Mouse (Mus musculus): Measurements from ENCODE around the gene H2-DMb2. TPM values are rescaled to one million over a fixed set of nuclear protein-coding genes. Genes with fewer than 3 reads are reported as not detected.
"Not testable (repeated sequence)": the region's sequence is repeated elsewhere in the genome, so short reads cannot be mapped to it uniquely, and the experiment has no call there.

Gene H2-DMb2
- polyA plus RNA-seq, 1 experiment from 2014 or later, result 0.30 TPM

- ATAC-seq (ENCODE audit: insufficient number of reproducible peaks, insufficient read depth, low FRiP score, low TSS enrichment, low read depth), result no peak
- peaks cover 55% of the 10 kb centered on the region for H3K27me3 ChIP-seq
- H3K36me3 ChIP-seq, result no peaks in the 10 kb centered on the region
- WGBS, result 1% methylated on average over 16 of the region's 16 CpGs
- no peaks in the 10 kb centered on the region for H3K9me3 ChIP-seq
- peak overlapping the region; percentile 63 for H3K4me2 ChIP-seq
- no peak overlapping the region; the same call in 1 of the 2 replicates for H3K9ac ChIP-seq (replicated peaks)
- peaks cover 29% of the 10 kb centered on the region for H3K4me1 ChIP-seq (replicated peaks)
- no peak overlapping the region for H3K27ac ChIP-seq
- peak overlapping the region; percentile 34 for H3K4me3 ChIP-seq (replicated peaks)
Observed at GRCm38 (mm10) chr17:34139416-34139815, 3.7 kb upstream of the H2-DMb2 start.

DNA sequence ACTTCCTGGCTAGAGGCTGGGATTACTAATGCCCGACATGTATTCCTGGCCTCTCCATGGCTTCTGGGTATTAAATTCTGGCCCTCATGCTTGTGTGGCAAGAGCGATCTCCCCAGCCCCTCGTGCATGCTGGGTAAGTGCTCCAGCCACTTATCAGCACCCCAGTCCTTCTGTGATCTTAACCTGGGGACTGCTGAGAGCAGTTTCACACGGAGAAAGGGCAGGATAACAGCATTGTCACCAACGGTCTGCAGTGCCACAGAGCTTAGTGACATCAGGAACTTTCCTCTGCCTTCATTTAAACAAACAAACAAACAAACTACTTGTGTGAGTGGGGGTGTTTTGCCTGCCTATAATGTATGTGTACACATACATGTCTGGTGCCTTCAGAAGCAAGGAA, 2.9 kb upstream of the H2-DMb2 start:
- peaks cover 55% of the 10 kb centered on the region for H3K27me3 ChIP-seq
- no peak overlapping the region for H3K4me3 ChIP-seq (replicated peaks)
- H3K9ac ChIP-seq (replicated peaks), result no peak overlapping the region
- no peak overlapping the region for H3K27ac ChIP-seq
- H3K4me1 ChIP-seq (replicated peaks), result peaks cover 29% of the 10 kb centered on the region
- no peak for ATAC-seq (ENCODE audit: insufficient number of reproducible peaks, insufficient read depth, low FRiP score, low TSS enrichment, low read depth)
- H3K9me3 ChIP-seq, result no peaks in the 10 kb centered on the region
- WGBS, result 11% methylated on average over 5 of the region's 5 CpGs
- H3K36me3 ChIP-seq, result no peaks in the 10 kb centered on the region
- peak overlapping the region; percentile 63; the same call in 1 of the 2 replicates for H3K4me2 ChIP-seq

GRCm38 (mm10) chr17:34141448-34141847, 1.7 kb upstream of the H2-DMb2 start:
- Histone ChIP-seq H3K27ac (no peak overlapping the region), H3K9ac (replicated peaks) (no peak overlapping the region), H3K27me3 (peaks cover 51% of the 10 kb centered on the region), H3K4me1 (replicated peaks) (peaks cover 22% of the 10 kb centered on the region), H3K4me2 (no peak overlapping the region), H3K36me3 (no peaks in the 10 kb centered on the region), H3K4me3 (replicated peaks) (no peak overlapping the region), H3K9me3 (no peaks in the 10 kb centered on the region)
- WGBS, result 60% methylated on average over 4 of the region's 4 CpGs
- ATAC-seq (ENCODE audit: insufficient number of reproducible peaks, insufficient read depth, low FRiP score, low TSS enrichment, low read depth), result no peak

DNA sequence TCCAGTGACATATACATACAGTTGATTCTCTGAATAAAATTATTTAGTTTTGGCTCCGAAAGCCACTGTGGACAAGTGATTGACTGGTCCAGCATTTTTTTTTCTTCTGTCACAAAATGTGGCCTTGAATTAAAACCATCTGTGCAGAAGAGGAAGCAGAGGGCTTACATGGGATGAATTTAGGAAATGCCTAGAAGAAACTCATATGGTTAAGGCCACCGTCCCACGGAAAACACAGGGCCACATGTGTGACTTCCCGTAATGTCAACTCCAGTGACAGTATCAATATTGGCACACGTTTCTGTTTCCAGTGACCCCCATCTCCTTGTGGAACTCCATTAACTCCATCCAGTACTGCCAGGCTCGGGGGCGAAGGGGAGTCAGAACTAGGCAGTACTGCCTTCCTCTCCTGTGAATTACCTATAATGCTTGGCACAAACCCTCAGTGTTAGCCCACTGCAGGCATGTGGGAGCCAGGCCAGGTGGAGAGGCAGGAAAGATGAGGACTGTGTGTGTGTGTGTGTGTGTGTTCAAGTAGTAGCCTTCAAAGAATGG, 574 bp upstream of the H2-DMb2 start:
- no peak; the same call in 1 of the 2 replicates for ATAC-seq (ENCODE audit: insufficient number of reproducible peaks, insufficient read depth, low FRiP score, low TSS enrichment, low read depth)
- Histone ChIP-seq H3K9me3 (no peaks in the 10 kb centered on the region), H3K4me1 (replicated peaks) (peaks cover 22% of the 10 kb centered on the region), H3K4me3 (replicated peaks) (no peak overlapping the region), H3K4me2 (no peak overlapping the region), H3K27me3 (peaks cover 41% of the 10 kb centered on the region), H3K9ac (replicated peaks) (no peak overlapping the region), H3K27ac (no peak overlapping the region), H3K36me3 (no peaks in the 10 kb centered on the region)
- 49% methylated on average over 7 of the region's 7 CpGs for WGBS

DNA sequence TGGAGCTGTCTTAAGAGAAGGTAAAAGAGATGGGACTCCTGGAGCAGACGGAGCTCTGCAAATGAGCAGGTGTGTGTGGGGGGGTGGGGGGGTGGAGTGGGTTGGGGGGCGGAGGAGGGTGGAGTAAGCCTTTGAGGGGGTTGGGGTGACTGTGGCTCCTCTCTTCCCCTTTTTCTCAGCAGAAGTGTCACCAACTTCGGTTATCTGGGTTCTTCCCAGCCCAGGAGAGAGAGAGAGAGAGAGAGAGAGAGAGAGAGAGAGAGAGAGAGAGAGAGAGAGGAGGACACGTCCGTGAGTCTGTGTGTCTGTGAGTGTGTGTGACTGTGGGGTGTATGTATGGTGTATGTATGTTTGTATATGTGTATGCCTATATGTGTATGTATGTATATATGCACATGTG, 354 bp downstream of the H2-DMb2 start:
- Histone ChIP-seq H3K4me1 (replicated peaks) (peaks cover 22% of the 10 kb centered on the region), H3K27ac (no peak overlapping the region), H3K4me3 (replicated peaks) (no peak overlapping the region), H3K27me3 (peaks cover 31% of the 10 kb centered on the region), H3K9me3 (no peaks in the 10 kb centered on the region), H3K9ac (replicated peaks) (no peak overlapping the region), H3K4me2 (no peak overlapping the region), H3K36me3 (no peaks in the 10 kb centered on the region)
- ATAC-seq (ENCODE audit: insufficient number of reproducible peaks, insufficient read depth, low FRiP score, low TSS enrichment, low read depth), result no peak
- 67% methylated on average over 4 of the region's 5 CpGs for WGBS

DNA sequence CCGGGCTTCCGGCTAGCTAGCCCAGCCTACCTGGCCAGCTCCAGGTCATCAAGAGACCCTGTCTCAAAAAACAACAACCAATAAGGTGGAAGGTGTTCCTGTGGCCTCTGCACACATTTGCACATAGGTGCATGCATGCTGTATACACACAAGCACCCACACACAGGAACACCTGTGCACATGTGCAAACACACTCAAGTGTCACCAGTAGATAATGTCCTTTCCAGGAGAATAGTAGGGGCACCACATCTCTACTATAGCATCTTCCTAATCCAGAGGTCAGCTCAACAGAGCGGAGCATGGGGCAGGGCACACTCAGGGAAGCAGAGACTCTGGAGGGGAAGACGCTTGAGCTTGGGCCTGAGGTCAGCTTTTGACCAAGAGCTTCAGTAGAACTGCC, 1.1 kb downstream of the H2-DMb2 start:
- not testable (repeated sequence) for H3K36me3 ChIP-seq; H3K4me2 ChIP-seq; H3K9ac ChIP-seq (replicated peaks); H3K4me3 ChIP-seq (replicated peaks); H3K9me3 ChIP-seq; ATAC-seq (ENCODE audit: insufficient number of reproducible peaks, insufficient read depth, low FRiP score, low TSS enrichment, low read depth); H3K27ac ChIP-seq
- peaks cover 17% of the 10 kb centered on the region for H3K4me1 ChIP-seq (replicated peaks)
- 85% methylated on average over 4 of the region's 4 CpGs for WGBS
- peaks cover 24% of the 10 kb centered on the region for H3K27me3 ChIP-seq

GRCm38 (mm10) chr17:34144960-34145371, 1.9 kb downstream of the H2-DMb2 start:
- Histone ChIP-seq H3K36me3 (no peaks in the 10 kb centered on the region), H3K9me3 (no peaks in the 10 kb centered on the region), H3K9ac (replicated peaks) (no peak overlapping the region), H3K4me3 (replicated peaks) (no peak overlapping the region), H3K27ac (no peak overlapping the region), H3K4me1 (replicated peaks) (peaks cover 14% of the 10 kb centered on the region), H3K27me3 (peaks cover 16% of the 10 kb centered on the region), H3K4me2 (no peak overlapping the region)
- ATAC-seq (ENCODE audit: insufficient number of reproducible peaks, insufficient read depth, low FRiP score, low TSS enrichment, low read depth), result no peak
- 83% methylated on average over 3 of the region's 3 CpGs for WGBS

DNA sequence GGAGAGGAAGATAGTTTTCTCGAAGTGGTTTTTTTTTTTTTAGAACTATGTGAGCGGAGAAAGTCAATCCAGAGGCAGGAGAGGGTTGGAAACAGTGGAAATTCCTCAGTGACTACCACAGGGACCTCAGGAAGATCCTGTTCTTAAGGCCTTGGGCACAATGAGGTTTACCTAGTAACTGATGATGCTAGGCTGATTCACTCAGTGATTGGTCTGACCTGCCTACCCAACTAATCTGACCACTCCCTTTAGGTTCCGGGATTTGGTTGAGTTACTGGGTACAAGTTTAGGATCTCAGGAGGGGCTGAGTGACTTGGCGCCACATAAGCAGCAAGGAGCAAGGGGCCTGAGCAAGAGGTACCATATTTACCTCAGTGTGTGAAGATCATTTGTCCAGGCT, 9.8 kb downstream of the H2-DMb2 start, which contains the start of gene H2-DMb1:
Gene H2-DMb1 (plus strand): TSS at position 150 of the 400 bp plus-strand sequence.
- no peak within 1 kb of the TSS for H3K4me3 ChIP-seq (replicated peaks)
- no peaks in the 10 kb centered on the region; the same call in 1 of the 2 replicates for H3K27me3 ChIP-seq
- no peaks in the 10 kb centered on the region for H3K9me3 ChIP-seq
- no peak within 1 kb of the TSS for H3K4me2 ChIP-seq
- no peak within 1 kb of the TSS for H3K9ac ChIP-seq (replicated peaks)
- WGBS, result 52% methylated on average over 4 of the region's 4 CpGs
- H3K36me3 ChIP-seq, result no peaks in the 10 kb centered on the region
- ATAC-seq (ENCODE audit: insufficient number of reproducible peaks, insufficient read depth, low FRiP score, low TSS enrichment, low read depth), result no peak
- no peaks in the 10 kb centered on the region for H3K4me1 ChIP-seq (replicated peaks)
- H3K27ac ChIP-seq, result no peak within 1 kb of the TSS

- no peak overlapping the region for H3K27ac ChIP-seq
- H3K4me3 ChIP-seq (replicated peaks), result no peak overlapping the region
- H3K9ac ChIP-seq (replicated peaks), result no peak overlapping the region
- H3K9me3 ChIP-seq, result no peaks in the 10 kb centered on the region
- H3K4me2 ChIP-seq, result no peak overlapping the region
- ATAC-seq (ENCODE audit: insufficient number of reproducible peaks, insufficient read depth, low FRiP score, low TSS enrichment, low read depth), result no peak
- 61% methylated on average over 5 of the region's 5 CpGs for WGBS
- peaks cover 7% of the 10 kb centered on the region for H3K27me3 ChIP-seq
- H3K36me3 ChIP-seq, result no peaks in the 10 kb centered on the region
- no peaks in the 10 kb centered on the region for H3K4me1 ChIP-seq (replicated peaks)
Observed at GRCm38 (mm10) chr17:34155534-34155933, 12.4 kb downstream of the H2-DMb2 start.

GRCm38 (mm10) chr17:34164202-34164895, 21.2 kb downstream of the H2-DMb2 start:
- Histone ChIP-seq H3K27me3 (peaks cover 19% of the 10 kb centered on the region), H3K4me1 (replicated peaks) (no peaks in the 10 kb centered on the region), H3K4me2 (no peak overlapping the region), H3K4me3 (replicated peaks) (no peak overlapping the region), H3K27ac (no peak overlapping the region), H3K9me3 (0 out of 2 replicates have a peak, but pooled peaks cover 4% of the 10 kb centered on the region), H3K9ac (replicated peaks) (no peak overlapping the region), H3K36me3 (no peaks in the 10 kb centered on the region)
- WGBS, result 40% methylated on average over 9 of the region's 9 CpGs
- ATAC-seq (ENCODE audit: insufficient number of reproducible peaks, insufficient read depth, low FRiP score, low TSS enrichment, low read depth), result no peak

GRCm38 (mm10) chr17:34165033-34165730, 22.1 kb downstream of the H2-DMb2 start:
- no peak for ATAC-seq (ENCODE audit: insufficient number of reproducible peaks, insufficient read depth, low FRiP score, low TSS enrichment, low read depth)
- H3K27ac ChIP-seq, result no peak overlapping the region
- WGBS, result 80% methylated on average over 6 of the region's 6 CpGs
- 0 out of 2 replicates have a peak, but pooled peaks cover 4% of the 10 kb centered on the region for H3K9me3 ChIP-seq
- no peak overlapping the region for H3K9ac ChIP-seq (replicated peaks)
- no peaks in the 10 kb centered on the region for H3K4me1 ChIP-seq (replicated peaks)
- peaks cover 15% of the 10 kb centered on the region for H3K27me3 ChIP-seq
- H3K4me2 ChIP-seq, result no peak overlapping the region
- no peaks in the 10 kb centered on the region for H3K36me3 ChIP-seq
- H3K4me3 ChIP-seq (replicated peaks), result no peak overlapping the region
